Comparison of ENCODE assay signal across 30 mouse cellular contexts in the genomic region with DNA sequence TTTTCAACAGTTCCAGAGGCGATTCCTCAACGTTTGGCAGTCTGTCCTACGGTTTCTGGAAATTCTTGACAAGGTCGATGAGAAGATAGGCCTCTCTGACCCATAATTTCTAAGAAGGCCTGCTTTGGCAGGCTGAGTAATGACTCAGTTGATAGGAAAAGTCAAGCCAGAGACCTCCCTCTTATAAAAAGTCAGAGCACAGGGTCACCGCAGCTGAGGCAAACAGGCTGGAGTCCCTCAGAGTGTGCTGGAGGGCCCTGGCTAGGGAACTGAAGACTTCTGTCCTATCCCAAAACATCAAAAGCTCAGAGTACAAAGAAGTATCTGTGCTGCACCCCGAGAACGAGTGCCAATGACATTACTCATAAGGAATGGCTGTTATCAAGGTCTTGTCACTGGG. TPM values are rescaled to one million over a fixed set of nuclear protein-coding genes. Genes with fewer than 3 reads are reported as not detected.
DNase-seq lines count a peak whose midpoint lies in the region; ATAC-seq lines count a peak whose summit lies in the region.
"Had no signal": no experiment of that assay in that cellular context is flagged by ENCODE, and none has a peak within 500 bp of the region (broad histone marks: within the 10 kb centered on the region; RNA-seq: fewer than 3 reads in every experiment).

No protein-coding gene starts in this region.

- no peak for DNase-seq in heart, postnatal 10 days
- peak; percentile 83 for DNase-seq in Muller cell, postnatal 12 days (ENCODE audit: inconsistent ontology term)
- DNase-seq in adrenal gland, adult 8-10 months: peak; percentile 67
- DNase-seq in liver: no peak
- DNase-seq in layer of hippocampus, adult 9-11 months: no peak
- DNase-seq: B cell, adult 2 months; cerebellum, adult 18-20 months; cerebellum, postnatal 10 days; gastrocnemius, adult 2 months; gastrocnemius, postnatal 36 days; kidney, adult 2 months; kidney, postnatal 36 days; left cerebral cortex, postnatal 4 days; liver, embryonic 13.5 days; right cerebral cortex, postnatal 25 days; thymus, adult 2 months; thymus, postnatal 36 days had no signal

- H3K4me1 ChIP-seq in heart, embryonic 16.5 days (ENCODE audit: control insufficient read depth, insufficient read depth, low read length): peaks cover 3% of the 10 kb centered on the region; the same call in 1 of the 2 replicates
- peaks cover 5% of the 10 kb centered on the region; the same call in 1 of the 2 replicates for H3K4me1 ChIP-seq in brown adipose tissue, adult 24 weeks (ENCODE audit: control insufficient read depth, insufficient read depth, insufficient read length, low read length)

- H3K36me3 ChIP-seq in heart, embryonic 16.5 days (ENCODE audit: control insufficient read depth, insufficient read depth): no peaks in the 10 kb centered on the region
- H3K36me3 ChIP-seq: embryonic facial prominence, embryonic 13.5 days; forebrain, embryonic 10.5 days; forebrain, embryonic 15.5 days; hindbrain, embryonic 10.5 days; liver, embryonic 13.5 days; midbrain, embryonic 13.5 days; neural tube, embryonic 13.5 days had no signal

- 0 out of 2 replicates have a peak overlapping the region, but pooled peaks have one; percentile 4 for H3K27ac ChIP-seq in heart, embryonic 16.5 days (ENCODE audit: low read length)
- H3K27ac ChIP-seq in brown adipose tissue, adult 24 weeks (replicated peaks; ENCODE audit: low read depth, low read length): 0 out of 2 replicates have a peak overlapping the region, but pooled peaks have one; percentile 7
- H3K27ac ChIP-seq: embryonic facial prominence, embryonic 13.5 days; forebrain, embryonic 10.5 days; forebrain, embryonic 15.5 days; gastrocnemius, adult 2 months; heart, adult 2 months; hindbrain, embryonic 10.5 days; layer of hippocampus, adult 2 months; liver, embryonic 13.5 days; macrophage; midbrain, embryonic 13.5 days; neural tube, embryonic 13.5 days had no signal

- 45% methylated on average over 7 of the region's 7 CpGs for WGBS in heart, embryonic 16.5 days

- H3K27me3 ChIP-seq in heart, embryonic 16.5 days (ENCODE audit: control insufficient read depth, insufficient read depth, low read length): peaks cover 10% of the 10 kb centered on the region
- H3K27me3 ChIP-seq: forebrain, embryonic 15.5 days; midbrain, embryonic 13.5 days; neural tube, embryonic 13.5 days had no signal

- intact Hi-C loops in heart, postnatal 10 days (cut with DNase I): no loop called here

- H3K4me2 ChIP-seq in heart, embryonic 16.5 days (ENCODE audit: low read depth, low read length): no peak overlapping the region
- H3K4me2 ChIP-seq: embryonic facial prominence, embryonic 13.5 days; forebrain, embryonic 15.5 days; liver, embryonic 13.5 days; midbrain, embryonic 13.5 days; neural tube, embryonic 13.5 days had no signal

- H3K9ac ChIP-seq in heart, embryonic 16.5 days (ENCODE audit: low read length): no peak overlapping the region
- H3K9ac ChIP-seq: embryonic facial prominence, embryonic 13.5 days; forebrain, embryonic 15.5 days; liver, embryonic 13.5 days; midbrain, embryonic 13.5 days; neural tube, embryonic 13.5 days had no signal

- ATAC-seq in heart, embryonic 16.5 days (replicated peaks; ENCODE audit: extremely low read depth, insufficient read depth, low FRiP score): no peak
- ATAC-seq: forebrain, embryonic 15.5 days; hindbrain, embryonic 16.5 days; lung, postnatal 0 days; midbrain, embryonic 13.5 days had no signal

- H3K9me3 ChIP-seq in heart, embryonic 16.5 days (replicated peaks; ENCODE audit: control insufficient read depth, low read length): no peaks in the 10 kb centered on the region
- H3K9me3 ChIP-seq: embryonic facial prominence, embryonic 13.5 days; forebrain, embryonic 10.5 days; forebrain, embryonic 15.5 days; hindbrain, embryonic 10.5 days; liver, embryonic 13.5 days; midbrain, embryonic 13.5 days; neural tube, embryonic 13.5 days had no signal

- H3K4me3 ChIP-seq in heart, embryonic 16.5 days (ENCODE audit: low read length): no peak overlapping the region
- no peak overlapping the region for H3K4me3 ChIP-seq in brown adipose tissue, adult 24 weeks (ENCODE audit: insufficient read depth, low read depth, low read length)
- H3K4me3 ChIP-seq: embryonic facial prominence, embryonic 13.5 days; forebrain, embryonic 10.5 days; forebrain, embryonic 15.5 days; gastrocnemius, adult 2 months; heart, adult 2 months; hindbrain, embryonic 10.5 days; layer of hippocampus, adult 2 months; liver, embryonic 13.5 days; midbrain, embryonic 13.5 days; neural tube, embryonic 13.5 days had no signal

RNA-seq across cellular contexts. Expression of gene Fam78b, which starts 4.4 kb away (rescaled TPM):
- polyA plus RNA-seq in heart, embryonic 16.5 days (2015; fragmentation: Nextera tagmentation; extraction: Ambion mirVana): 0.11 and 0.49 TPM in 2 replicates
- 1 to 10 TPM; 4.9 to 7.1 TPM for total RNA-seq in heart, postnatal 10 days (2021)
- 1 to 10 TPM; 3.9 to 8.4 (median 4.4) TPM for total RNA-seq in adrenal gland, adult 8-10 months (2022)
- polyA plus RNA-seq in brown adipose tissue, adult 24 weeks (2012; ENCODE audit: insufficient read depth, insufficient read length, missing spikeins): 5.0 and 8.0 TPM in 2 replicates

Comparison
In these comparisons a context has a peak if more than half of its experiments do, and no peak if none do; other contexts are left out.
1. DNase-seq: peak in Muller cell, postnatal 12 days (single experiment) and adrenal gland, adult 8-10 months (single experiment); none in heart, postnatal 10 days (0 of 2), liver (single experiment) and layer of hippocampus, adult 9-11 months (single experiment).